Mouse (Mus musculus) ovary, postnatal 14 days (tissue): ENCODE results near the gene Jtb.

Source experiments
- DNase-seq: peaks from one replicate; pipeline ENCODE4 v3.0.0; 2022; ENCODE audit warnings: low spot score

Jtb gene

DNA sequence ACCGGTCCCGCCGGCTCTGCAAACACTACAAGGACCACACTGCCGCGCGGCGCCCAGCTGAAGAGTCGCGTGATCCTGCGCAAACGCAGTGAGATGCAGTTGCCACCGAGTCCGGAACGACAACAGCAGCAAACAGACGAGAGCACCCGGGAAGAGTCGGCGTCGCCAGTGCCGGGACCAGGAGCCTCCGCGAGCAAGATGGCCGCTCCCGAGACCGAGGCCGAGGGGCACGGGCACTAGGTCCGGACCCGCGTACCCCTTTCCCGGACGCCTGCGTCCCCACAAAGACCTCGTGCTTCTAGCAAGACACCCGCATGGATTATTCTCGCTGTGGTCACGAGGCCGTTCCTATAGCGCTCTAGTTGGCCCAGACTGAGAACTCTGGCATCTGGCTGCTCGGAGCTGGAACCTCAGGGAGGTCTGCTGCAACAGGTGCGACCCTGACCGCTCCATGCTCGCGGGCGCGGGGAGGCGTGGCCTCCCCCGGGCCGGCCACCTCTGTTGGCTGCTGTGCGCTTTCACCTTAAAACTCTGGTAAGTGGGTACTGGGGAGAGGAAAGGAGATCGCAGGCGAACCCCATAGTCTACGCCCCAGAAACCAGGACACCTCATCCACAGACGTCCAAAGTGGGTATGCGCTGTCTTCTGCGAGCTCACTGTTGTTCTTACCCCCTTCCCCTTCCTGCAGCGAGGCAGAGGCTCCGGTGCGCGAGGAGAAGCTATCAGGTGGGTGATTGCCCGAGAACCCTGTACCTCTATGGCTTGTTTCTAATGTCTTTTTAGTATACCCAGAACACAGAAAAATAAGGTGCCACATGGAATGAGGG lies at the start of gene Jtb:
Gene Jtb, plus strand, starts transcription at position 91 of the 827 bp plus-strand sequence.
- DNase-seq = peak; percentile 81

DNA sequence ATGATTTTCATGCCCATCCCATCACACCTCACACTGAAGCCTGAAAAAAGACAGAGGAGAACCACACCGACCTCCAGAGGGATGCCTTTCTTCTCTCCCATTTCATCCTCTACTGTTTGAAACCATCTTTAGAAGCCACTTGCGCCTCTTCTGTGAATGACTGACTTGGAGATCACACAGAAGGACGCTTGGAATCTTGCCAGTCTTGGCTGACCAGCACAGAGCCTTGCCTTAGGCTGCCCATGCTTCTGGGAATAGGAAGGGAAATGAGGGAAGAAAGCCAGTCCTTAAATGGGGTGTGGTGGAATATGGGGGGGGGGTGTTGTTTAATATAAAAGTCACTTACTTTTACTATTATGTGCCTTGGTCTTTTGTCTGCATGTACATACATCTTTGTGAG lies 47.8 kb upstream of the Jtb start:
- DNase-seq = no peak

- no peak for DNase-seq
Observed at GRCm38 (mm10) chr3:90190859-90191510, 40.4 kb upstream of the Jtb start.

GRCm38 (mm10) chr3:90194759-90195158 lies 36.6 kb upstream of the Jtb start:
- no peak for DNase-seq

DNA sequence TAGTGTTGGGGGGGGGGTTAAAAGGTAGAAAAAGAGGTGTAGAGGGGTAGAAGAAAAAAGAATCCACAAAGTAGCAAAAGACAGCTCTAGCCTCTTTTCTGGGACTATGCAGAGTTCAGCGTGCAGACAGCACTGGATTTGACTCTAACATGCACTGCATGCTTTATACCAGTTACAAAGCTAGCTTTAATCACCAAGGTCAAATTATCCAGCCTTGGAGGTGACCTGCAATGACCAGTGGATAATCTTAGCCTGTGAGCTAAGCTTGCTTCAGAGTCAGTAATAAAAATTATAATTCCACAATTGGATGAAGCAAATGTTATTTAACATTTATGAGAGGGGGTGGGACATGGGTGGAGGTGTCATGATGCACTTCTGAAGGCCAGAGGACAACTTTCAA lies 35.8 kb upstream of the Jtb start:
- no peak for DNase-seq

GRCm38 (mm10) chr3:90197548-90197947 lies 33.8 kb upstream of the Jtb start:
- no peak for DNase-seq

- DNase-seq = no peak
Observed at GRCm38 (mm10) chr3:90202884-90203283, 28.5 kb upstream of the Jtb start.

DNA sequence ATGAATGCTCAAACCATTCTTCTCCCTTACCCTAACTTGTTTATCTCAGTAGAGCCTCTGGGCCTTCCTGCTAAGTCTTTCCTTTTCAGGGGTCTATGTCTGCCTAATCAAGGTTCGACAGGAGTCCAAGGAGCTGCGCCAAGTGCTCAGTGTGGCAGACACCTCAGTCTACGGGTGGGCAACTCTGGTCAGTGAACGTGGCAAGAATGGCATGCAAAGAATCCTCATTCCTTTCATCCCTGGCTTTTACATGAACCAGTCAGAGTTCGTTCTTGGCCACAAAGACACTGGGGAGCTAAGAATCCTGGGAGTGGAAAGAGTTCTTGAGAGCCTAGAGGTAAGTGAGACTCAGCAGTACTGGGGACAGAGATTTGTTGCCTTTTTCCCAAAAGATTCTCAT lies 27.8 kb upstream of the Jtb start:
- no peak for DNase-seq

DNA sequence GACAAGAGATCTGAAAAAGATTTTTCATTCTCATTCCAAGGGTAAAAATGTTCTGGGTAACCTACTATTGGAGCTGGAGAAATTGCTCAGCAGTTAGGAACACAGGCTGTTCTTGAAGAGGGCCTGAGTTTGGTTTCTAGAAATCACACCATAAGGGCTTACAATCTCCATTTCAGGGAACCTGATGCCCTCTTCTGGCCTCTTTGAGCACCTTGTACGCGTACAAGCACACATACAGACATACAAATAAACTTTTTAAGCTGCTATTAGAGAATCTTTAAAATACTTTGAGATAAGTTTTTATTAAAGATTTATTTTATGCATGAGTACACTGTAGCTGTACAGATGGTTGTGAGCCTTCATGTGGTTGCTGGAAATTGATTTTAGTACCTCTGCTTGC lies 26.8 kb upstream of the Jtb start:
- no peak for DNase-seq

DNA sequence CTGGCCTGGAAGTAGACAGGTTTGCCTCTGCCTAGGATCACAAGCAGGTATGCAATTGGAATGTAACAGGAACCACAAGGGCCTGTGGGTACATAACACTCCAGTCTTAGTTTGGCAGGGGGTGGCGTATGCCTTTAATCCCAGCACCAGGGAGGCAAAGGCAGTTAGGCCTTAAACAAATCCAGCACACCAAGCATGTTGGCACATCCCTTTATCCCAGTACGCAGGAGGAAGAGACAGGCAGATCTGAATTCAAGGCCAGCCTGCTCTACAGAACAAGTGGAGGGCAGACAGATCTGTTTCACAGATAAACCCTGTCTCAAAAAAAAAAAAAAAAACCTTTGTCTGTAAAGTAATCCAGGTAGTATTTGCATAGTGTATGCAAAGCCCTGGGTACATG lies 22.7 kb upstream of the Jtb start:
- DNase-seq = no peak

DNA sequence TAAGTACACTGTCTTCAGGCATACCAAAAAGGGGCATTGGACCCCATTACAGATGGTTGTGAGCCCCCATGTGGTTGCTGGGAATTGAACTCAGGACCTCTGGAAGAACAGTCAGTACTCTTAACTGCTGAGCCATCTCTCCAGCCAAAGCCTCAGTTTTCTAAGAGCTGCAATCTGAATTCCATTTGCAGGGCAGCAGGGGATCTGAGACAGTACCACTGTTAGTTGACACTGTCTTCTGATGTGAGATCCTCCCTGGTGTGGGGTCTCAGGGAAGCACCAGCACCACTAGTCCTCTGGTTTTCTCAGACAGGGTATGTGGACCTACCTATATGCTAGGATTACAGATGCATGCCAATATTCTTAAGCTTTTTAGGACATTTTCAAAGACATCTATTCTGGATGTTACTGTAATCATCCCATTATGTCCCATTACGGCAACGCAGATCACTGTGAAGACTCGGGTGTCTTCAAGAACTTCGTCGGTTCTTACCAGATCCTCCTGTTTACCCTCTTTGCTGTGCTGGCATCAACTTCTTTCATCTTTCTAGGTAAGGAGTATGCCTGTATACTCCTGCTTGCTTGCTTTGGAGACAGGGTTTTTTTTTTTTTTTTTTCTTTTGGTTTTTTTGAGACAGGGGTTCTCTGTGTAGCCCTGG lies 21.4 kb upstream of the Jtb start:
- DNase-seq = no peak

DNA sequence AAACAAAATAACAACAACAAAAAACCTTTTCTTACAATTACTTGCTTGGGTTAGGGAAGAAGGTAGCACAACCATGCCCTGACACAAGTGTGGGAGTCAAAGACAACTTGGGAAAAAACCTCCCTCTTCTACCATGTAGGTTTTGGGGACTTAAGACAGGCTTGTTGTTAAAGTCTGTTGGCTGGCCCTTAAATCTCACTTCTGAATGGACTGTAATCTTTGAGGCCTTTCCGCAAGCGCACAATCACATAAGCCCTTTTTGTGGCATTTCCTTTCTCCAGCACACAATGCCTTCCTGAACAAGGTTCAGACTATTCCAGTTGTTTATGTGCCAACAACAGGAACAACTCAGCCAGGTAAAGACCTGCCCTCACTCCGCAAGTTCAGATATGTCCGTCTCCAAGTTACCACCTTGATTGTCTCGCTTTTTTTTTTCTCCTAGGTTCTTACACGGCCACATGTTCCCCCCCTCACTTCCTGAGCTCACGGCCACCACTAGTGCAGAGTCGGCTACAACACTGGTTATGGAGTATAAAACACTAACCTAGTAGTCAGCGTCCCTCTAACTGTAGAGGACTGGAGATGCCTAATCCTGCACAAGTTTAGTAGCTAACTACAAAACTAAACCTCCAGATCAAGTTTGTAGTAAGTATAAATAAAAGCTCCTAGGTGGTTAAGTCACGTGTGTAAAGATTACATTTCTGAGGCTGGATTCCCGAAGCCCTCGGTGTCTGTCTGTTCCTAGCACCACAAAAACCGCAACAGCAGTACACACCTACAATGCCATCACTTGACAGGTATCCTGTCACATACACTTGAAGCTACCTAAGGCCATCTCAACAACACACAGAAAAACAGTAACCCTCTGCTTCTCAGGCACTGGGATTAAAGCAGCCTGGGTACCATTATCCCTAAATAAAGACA lies 19.7 kb upstream of the Jtb start:
- DNase-seq = no peak

DNA sequence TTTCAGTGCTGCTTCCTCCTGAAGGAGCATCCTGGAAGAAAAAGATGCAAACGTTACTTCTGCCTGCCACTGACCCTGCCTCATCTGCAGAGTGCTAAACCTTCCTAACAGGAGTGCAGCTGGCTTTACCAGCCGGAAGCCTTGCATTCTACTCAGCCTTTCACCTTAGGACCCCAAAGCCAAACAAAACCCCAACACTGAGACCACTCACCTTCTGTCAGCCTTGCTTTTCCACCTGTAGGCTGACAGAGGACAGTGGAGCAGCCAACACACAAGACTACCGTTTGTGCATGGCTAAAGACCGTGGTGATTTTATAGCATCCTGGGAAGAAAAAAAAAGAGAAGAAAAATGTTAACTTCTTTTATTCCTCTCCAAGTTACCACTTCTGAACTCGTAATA lies 18.7 kb upstream of the Jtb start:
- DNase-seq = no peak

DNA sequence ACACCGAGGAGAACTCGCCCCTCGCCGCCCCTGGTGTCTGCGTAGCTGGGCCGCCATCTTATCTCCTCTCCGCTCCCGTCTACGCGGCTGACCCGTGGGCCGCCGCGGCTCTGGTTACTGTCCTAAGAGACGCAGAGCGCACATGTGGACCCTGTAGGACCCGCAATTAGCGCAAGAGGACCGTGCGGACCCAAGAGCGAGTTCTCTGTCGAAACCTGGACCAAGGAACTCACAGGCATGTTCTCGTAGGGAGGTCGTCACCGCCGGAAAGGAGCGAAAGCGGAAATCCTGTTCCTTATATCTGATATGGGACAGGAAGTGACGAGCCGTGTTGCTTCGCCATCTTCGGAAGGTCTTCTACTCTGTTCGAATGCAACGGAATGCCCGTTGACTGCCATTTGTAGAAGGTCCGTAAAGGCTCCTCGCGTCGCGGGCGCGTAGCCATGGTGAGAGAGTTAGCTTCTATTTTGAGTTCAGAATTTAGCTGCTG lies 18.0 kb upstream of the Jtb start, which contains the start of the genes Rps27 and Rab13:
Gene Rps27, minus strand, starts transcription at position 275 of the 490 bp plus-strand sequence.
Gene Rab13, plus strand, starts transcription at position 319 of the 490 bp plus-strand sequence.
- DNase-seq = peak; percentile 76

DNA sequence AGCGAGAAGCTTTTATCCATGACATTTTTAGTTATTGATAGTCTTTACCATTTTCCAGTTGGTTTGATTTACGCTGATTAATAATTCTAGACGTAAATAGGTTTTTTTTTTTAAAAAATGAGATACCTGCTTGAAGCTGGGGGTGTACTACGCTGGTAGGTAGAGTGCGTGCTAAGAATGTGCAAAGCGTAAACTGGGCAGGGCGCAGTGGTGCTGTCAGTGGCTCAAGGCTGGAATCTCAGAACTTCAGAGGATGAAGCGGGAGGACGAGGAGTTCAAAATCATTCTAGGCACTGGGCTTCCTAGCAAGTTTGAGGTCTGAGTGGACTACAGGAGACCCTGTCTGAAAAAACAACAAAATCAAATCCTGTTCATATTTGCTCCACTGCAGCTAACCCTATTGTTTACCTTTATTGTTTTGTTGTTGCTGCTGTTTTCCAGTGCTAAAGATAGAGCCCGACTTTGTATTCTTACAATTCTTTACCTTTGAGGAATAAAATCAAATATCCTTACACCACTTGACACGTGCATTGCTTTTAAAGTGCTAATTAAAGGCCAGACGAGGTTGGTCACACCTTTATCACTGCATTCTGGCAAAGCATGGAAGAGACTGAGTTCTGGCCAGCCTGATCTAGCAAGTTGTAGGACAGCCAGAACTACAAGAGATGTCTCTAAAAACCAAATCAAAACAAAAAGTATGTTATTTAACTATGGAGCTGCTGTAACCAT lies 17.3 kb upstream of the Jtb start:
- DNase-seq = no peak

DNA sequence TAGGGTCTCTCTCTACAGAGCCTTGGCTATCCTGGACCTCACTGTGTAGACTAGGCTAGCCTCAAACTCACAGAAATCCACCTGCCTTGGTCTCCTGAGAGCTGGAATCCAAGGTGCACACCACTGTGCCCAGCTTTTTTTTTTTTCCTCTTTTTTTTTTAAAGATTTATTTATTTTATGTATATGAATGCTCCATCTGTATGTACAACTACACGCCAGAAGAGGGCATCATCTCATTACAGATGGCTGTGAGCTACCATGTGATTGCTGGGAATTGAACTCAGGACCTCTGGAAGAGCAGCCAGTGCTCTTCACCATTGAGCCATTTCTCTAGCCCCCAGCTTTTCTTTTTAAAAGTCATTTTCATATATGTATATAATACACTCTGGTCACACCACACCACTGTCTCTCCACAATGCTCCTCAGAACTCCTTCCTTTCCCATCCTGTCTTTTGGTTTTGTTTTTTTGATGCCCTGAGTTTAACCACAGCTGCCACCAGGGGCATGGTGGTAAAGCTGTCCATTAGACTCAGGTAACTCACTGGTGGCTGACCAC lies 15.5 kb upstream of the Jtb start:
- DNase-seq = no peak

- DNase-seq = no peak
Observed at GRCm38 (mm10) chr3:90220088-90220487, 11.3 kb upstream of the Jtb start.

DNA sequence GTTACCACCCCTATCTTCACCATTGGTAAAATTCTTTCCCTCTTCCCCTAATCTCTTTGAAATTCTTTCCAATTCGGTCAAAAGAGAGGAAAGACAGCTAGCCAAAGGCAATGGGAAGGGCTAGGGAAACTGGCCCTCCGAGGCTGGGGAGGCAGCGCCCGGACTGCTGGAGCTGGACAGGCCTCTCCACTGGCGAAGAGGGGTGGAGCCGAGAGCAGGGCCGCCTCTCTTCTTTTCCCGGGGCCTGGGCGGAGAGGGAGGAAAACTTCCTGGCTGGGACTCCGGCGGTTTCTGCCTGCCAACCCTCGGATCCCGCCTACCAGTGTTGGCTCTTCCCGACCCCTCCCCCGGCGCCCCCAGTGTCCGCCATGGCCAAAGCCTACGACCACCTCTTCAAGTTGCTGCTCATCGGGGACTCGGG lies 10.9 kb upstream of the Jtb start:
- DNase-seq = peak; percentile 73

DNA sequence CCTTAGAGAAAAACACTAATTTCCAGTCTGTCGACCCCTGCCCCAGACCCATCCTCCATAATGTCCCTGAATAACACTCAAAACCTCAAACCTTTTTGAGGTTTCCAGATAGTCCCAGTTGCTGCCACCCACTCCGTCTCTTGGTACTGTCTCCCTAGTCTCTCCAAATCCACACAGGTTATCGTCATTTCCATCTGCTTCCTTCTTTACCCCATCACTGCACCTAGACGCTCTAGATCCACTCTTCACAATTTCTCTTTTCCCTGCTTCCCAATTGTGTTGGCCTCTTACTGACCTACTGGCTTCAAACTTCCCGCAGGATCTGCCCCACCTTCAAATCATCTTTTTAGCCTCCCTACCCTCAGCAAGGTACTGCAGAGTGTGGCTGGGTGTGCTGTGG lies 10.3 kb upstream of the Jtb start:
- no peak for DNase-seq

GRCm38 (mm10) chr3:90222455-90222854 lies 8.9 kb upstream of the Jtb start:
- DNase-seq = no peak

GRCm38 (mm10) chr3:90222941-90223340 lies 8.5 kb upstream of the Jtb start:
- no peak for DNase-seq
